Mouse (Mus musculus): ENCODE results near the gene 0610010K14Rik.

0610010K14Rik gene

GRCm38 (mm10) chr11:70189319-70190134, 48.2 kb downstream of the 0610010K14Rik start:
- in situ Hi-C loops (cut with MboI, MseI): loop anchor here in 1 of 2 experiments (10.0 kb wide), 1 partner anchor 745 kb away; no protein-coding TSS in a partner anchor
